Comparison of ENCODE assay signal across 19 mouse cellular contexts in the genomic region with DNA sequence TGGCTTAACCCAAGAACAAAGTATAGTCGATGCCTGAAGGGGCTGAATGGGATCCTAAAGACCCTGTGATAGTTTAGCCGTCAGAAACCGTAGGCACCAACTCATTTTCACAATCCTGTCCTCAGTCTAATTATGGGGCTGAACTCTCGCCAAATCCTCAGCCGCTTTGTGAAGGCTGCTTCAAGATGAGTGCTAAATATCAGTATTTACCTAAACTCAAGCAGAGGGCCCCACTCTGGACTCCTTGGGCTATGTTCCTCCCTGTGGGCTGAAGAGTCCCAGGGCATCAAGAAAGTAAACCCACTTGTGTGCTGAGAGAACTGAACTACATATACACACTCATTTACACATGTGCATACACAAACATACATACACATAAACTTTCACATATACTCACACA. TPM values are rescaled to one million over a fixed set of nuclear protein-coding genes. Genes with fewer than 3 reads are reported as not detected.
A peak's percentile ranks its signal among the peaks of the same experiment; 100 is the strongest.
DNase-seq lines count a peak whose midpoint lies in the region; ATAC-seq and TF ChIP-seq lines count a peak whose summit lies in the region.
"Had no signal": no experiment of that assay in that cellular context is flagged by ENCODE, and none has a peak within 500 bp of the region (broad histone marks: within the 10 kb centered on the region; RNA-seq: fewer than 3 reads in every experiment).

No protein-coding gene starts in this region.

- no peaks in the 10 kb centered on the region for H3K9me3 ChIP-seq in lung, postnatal 0 days (ENCODE audit: low read length)
- H3K9me3 ChIP-seq: embryonic facial prominence, embryonic 13.5 days; forebrain, embryonic 15.5 days; heart, embryonic 13.5 days; hindbrain, embryonic 12.5 days had no signal

- no peak overlapping the region for H3K4me2 ChIP-seq in lung, postnatal 0 days (replicated peaks; ENCODE audit: low read depth, low read length)
- H3K4me2 ChIP-seq: embryonic facial prominence, embryonic 13.5 days; forebrain, embryonic 15.5 days; heart, embryonic 13.5 days; hindbrain, embryonic 12.5 days had no signal

- no peaks in the 10 kb centered on the region for H3K27me3 ChIP-seq in testis, adult 2 months (ENCODE audit: control insufficient read depth, insufficient read depth, low read length)
- no peaks in the 10 kb centered on the region for H3K27me3 ChIP-seq in lung, postnatal 0 days (replicated peaks; ENCODE audit: insufficient read depth, low read length)
- H3K27me3 ChIP-seq: embryonic facial prominence, embryonic 13.5 days; forebrain, embryonic 15.5 days; hindbrain, embryonic 12.5 days had no signal

- no peak for TF ChIP-seq POLR2A in testis, adult 2 months (IDR thresholded peaks at IDR 0.05; ENCODE audit: control insufficient read depth, low read depth, low read length)

- WGBS in lung, postnatal 0 days = 45% methylated on average over 5 of the region's 5 CpGs

- peak overlapping the region; percentile 97 for H3K4me3 ChIP-seq in testis, adult 2 months (ENCODE audit: control insufficient read depth, low read depth, low read length)
- H3K4me3 ChIP-seq in lung, postnatal 0 days (ENCODE audit: low read depth, low read length) = no peak overlapping the region
- H3K4me3 ChIP-seq: embryonic facial prominence, embryonic 13.5 days; forebrain, embryonic 15.5 days; heart, embryonic 13.5 days; hindbrain, embryonic 12.5 days had no signal

- no peak overlapping the region for H3K27ac ChIP-seq in testis, adult 2 months (ENCODE audit: control insufficient read depth, insufficient read depth, low read depth, low read length)
- H3K27ac ChIP-seq in lung, postnatal 0 days (ENCODE audit: low read length) = peak overlapping the region; percentile 65; the same call in 1 of the 2 replicates
- H3K27ac ChIP-seq: embryonic facial prominence, embryonic 13.5 days; forebrain, embryonic 15.5 days; heart, embryonic 13.5 days; hindbrain, embryonic 12.5 days had no signal

- H3K9ac ChIP-seq in lung, postnatal 0 days (replicated peaks; ENCODE audit: low read depth) = no peak overlapping the region
- H3K9ac ChIP-seq: embryonic facial prominence, embryonic 13.5 days; forebrain, embryonic 15.5 days; heart, embryonic 13.5 days; hindbrain, embryonic 12.5 days had no signal

- no peak for DNase-seq in testis, postnatal 14 days (ENCODE audit: low spot score)
- DNase-seq in lung, postnatal 0 days (ENCODE audit: low spot score) = peak; percentile 75
- peak; percentile 70 for DNase-seq in lung, postnatal 36 days
- DNase-seq in thymus, postnatal 25 days = no peak
- DNase-seq: adrenal gland, adult 2 months; adrenal gland, postnatal 25 days; cerebellum, adult 18-20 months; cerebellum, adult 9-11 months; cerebellum, postnatal 36 days; gastrocnemius, postnatal 36 days; heart, adult 11 months; heart, postnatal 36 days had no signal

- peak; percentile 27; the same call in 1 of the 2 replicates for TF ChIP-seq EP300 in lung, postnatal 0 days (IDR thresholded peaks at IDR 0.05)

- H3K36me3 ChIP-seq in testis, adult 2 months (ENCODE audit: control insufficient read depth, insufficient read depth, low read length) = peaks cover 2% of the 10 kb centered on the region
- no peaks in the 10 kb centered on the region for H3K36me3 ChIP-seq in lung, postnatal 0 days (ENCODE audit: insufficient read depth, low read length)
- H3K36me3 ChIP-seq: embryonic facial prominence, embryonic 13.5 days; forebrain, embryonic 15.5 days; heart, embryonic 13.5 days; hindbrain, embryonic 12.5 days had no signal

- H3K4me1 ChIP-seq in testis, adult 2 months (ENCODE audit: control insufficient read depth, insufficient read depth, low read length) = peaks cover 25% of the 10 kb centered on the region
- H3K4me1 ChIP-seq in lung, postnatal 0 days (ENCODE audit: insufficient read depth, low read depth, low read length) = peaks cover 2% of the 10 kb centered on the region; the same call in 1 of the 2 replicates
- H3K4me1 ChIP-seq: embryonic facial prominence, embryonic 13.5 days had no signal

- no peak for TF ChIP-seq CTCF in testis, adult 2 months (IDR thresholded peaks at IDR 0.05; ENCODE audit: control insufficient read depth, insufficient read depth, insufficient replicate concordance, low read depth, low read length)
- TF ChIP-seq CTCF in lung, postnatal 0 days (IDR thresholded peaks at IDR 0.05) = no peak

- ATAC-seq in lung, postnatal 0 days = no peak
- no peak for ATAC-seq in megakaryocyte, adult 5-6 weeks (ENCODE audit: poor library complexity, severe bottlenecking)
- ATAC-seq: forebrain, embryonic 15.5 days had no signal

RNA-seq across cellular contexts. Expression of gene Zbtb32, which starts 1.9 kb away (rescaled TPM):
- 180 and 203 TPM in 2 replicates for polyA plus RNA-seq in testis, adult 2 months (2012; rRNA removed)
- 3.0 and 3.9 TPM in 2 replicates for polyA plus RNA-seq in lung, postnatal 0 days (2015; fragmentation: Nextera tagmentation; extraction: Ambion mirVana)
- total RNA-seq in megakaryocyte, adult 5-6 weeks (2015) = 0.78 TPM in 1 of 2 replicates, not detected in the other
- total RNA-seq in megakaryocyte, adult 5-6 weeks (2017) = 2.0 and 2.9 TPM in 2 replicates
- total RNA-seq: gastrocnemius, adult 8-10 months; gastrocnemius, postnatal 36 days; heart, postnatal 36 days had no signal

RNA-seq across cellular contexts. Expression of gene Kmt2b, which starts 8.3 kb away (rescaled TPM):
- polyA plus RNA-seq in testis, adult 2 months (2012; rRNA removed) = 56.1 and 61.0 TPM in 2 replicates
- polyA plus RNA-seq in lung, postnatal 0 days (2015; fragmentation: Nextera tagmentation; extraction: Ambion mirVana) = 6.8 and 6.9 TPM in 2 replicates
- 60.9 and 78.2 TPM in 2 replicates for total RNA-seq in megakaryocyte, adult 5-6 weeks (2015)
- total RNA-seq in megakaryocyte, adult 5-6 weeks (2017) = 8.0 and 24.3 TPM in 2 replicates

RNA-seq across cellular contexts. Expression of gene Upk1a, which starts 15.8 kb away (rescaled TPM):
- polyA plus RNA-seq in testis, adult 2 months (2012; rRNA removed) = 6.5 TPM in 2 replicates
- 11.2 and 11.8 TPM in 2 replicates for polyA plus RNA-seq in lung, postnatal 0 days (2015; fragmentation: Nextera tagmentation; extraction: Ambion mirVana)
- total RNA-seq in megakaryocyte, adult 5-6 weeks (2015) = 0.60 TPM in 1 of 2 replicates, not detected in the other
- total RNA-seq in megakaryocyte, adult 5-6 weeks (2017) = not detected in 2 replicates
- total RNA-seq: gastrocnemius, postnatal 36 days had no signal

RNA-seq across cellular contexts. Expression of gene Cox6b1, which starts 29.1 kb away (rescaled TPM):
- 51.8 and 74.9 TPM in 2 replicates for polyA plus RNA-seq in testis, adult 2 months (2012; rRNA removed)
- polyA plus RNA-seq in lung, postnatal 0 days (2015; fragmentation: Nextera tagmentation; extraction: Ambion mirVana) = 717 and 766 TPM in 2 replicates
- 305 and 323 TPM in 2 replicates for total RNA-seq in megakaryocyte, adult 5-6 weeks (2015)
- 441 and 447 TPM in 2 replicates for total RNA-seq in megakaryocyte, adult 5-6 weeks (2017)

RNA-seq across cellular contexts. Expression of gene Igflr1, which starts 31.6 kb away (rescaled TPM):
- 0.80 and 1.0 TPM in 2 replicates for polyA plus RNA-seq in testis, adult 2 months (2012; rRNA removed)
- polyA plus RNA-seq in lung, postnatal 0 days (2015; fragmentation: Nextera tagmentation; extraction: Ambion mirVana) = 1.2 and 3.2 TPM in 2 replicates
- 4.6 and 8.0 TPM in 2 replicates for total RNA-seq in megakaryocyte, adult 5-6 weeks (2015)
- total RNA-seq in megakaryocyte, adult 5-6 weeks (2017) = not detected in 2 replicates

Comparison
In these comparisons a context has a peak if more than half of its experiments do, and no peak if none do; other contexts are left out.
1. DNase-seq: peak in lung, postnatal 0 days (single experiment) and lung, postnatal 36 days (single experiment); none in testis, postnatal 14 days (single experiment) and thymus, postnatal 25 days (single experiment).
2. RNA of gene Zbtb32, which starts 1.9 kb away (polyA plus RNA-seq): 180 to 203 TPM in testis, adult 2 months; 3.0 to 3.9 TPM in lung, postnatal 0 days; every median in the first group is over 10 times any median in the second.